Mouse (Mus musculus) lung, embryonic 16.5 days (tissue): ENCODE results near the gene Zpbp2. TPM values are rescaled to one million over a fixed set of nuclear protein-coding genes. Genes with fewer than 3 reads are reported as not detected.

Source experiments
- ATAC-seq: fragments of 200-750 bp; cut with Nextera tagmentation; 2 replicates; pipeline ENCODE4 v1.8.0; 2017; ENCODE audit warnings: low read depth, mild to moderate bottlenecking, moderate library complexity
- H3K27ac ChIP-seq: fragments of 300-500 bp; sonication (generic); 2 replicates; pipeline ENCODE4 v1.5.1; 2014; ENCODE audit warnings: mild to moderate bottlenecking, control low read depth, low read length
- H3K27me3 ChIP-seq: fragments of 300-500 bp; sonication (generic); 2 replicates; pipeline ENCODE4 v1.6.1; 2014; ENCODE audit warnings: low read depth, low read length, mixed read lengths; ENCODE audit not compliant: control insufficient read depth, insufficient read depth
- H3K36me3 ChIP-seq: fragments of 300-500 bp; sonication (generic); 2 replicates; pipeline ENCODE4 v1.6.1; 2014; ENCODE audit warnings: low read length; ENCODE audit not compliant: control insufficient read depth, insufficient read depth
- H3K4me1 ChIP-seq: fragments of 300-500 bp; sonication (generic); replicated peaks from 2 replicates; pipeline ENCODE4 v1.6.1; 2014; ENCODE audit warnings: low read length, mixed read lengths; ENCODE audit not compliant: control insufficient read depth, insufficient read depth
- H3K4me2 ChIP-seq: fragments of 300-500 bp; sonication (generic); 2 replicates; pipeline ENCODE4 v1.6.1; 2014; ENCODE audit warnings: low read depth, low read length, control low read depth
- H3K4me3 ChIP-seq: fragments of 300-500 bp; sonication (generic); 2 replicates; pipeline ENCODE4 v1.5.1; 2014; ENCODE audit warnings: mild to moderate bottlenecking, low read length, control low read depth
- H3K9ac ChIP-seq: fragments of 300-500 bp; sonication (generic); 2 replicates; pipeline ENCODE4 v1.6.1; 2014; ENCODE audit warnings: low read length, control low read depth
- H3K9me3 ChIP-seq: fragments of 300-500 bp; sonication (generic); 2 replicates; pipeline ENCODE4 v1.6.1; 2016; ENCODE audit warnings: low read length; ENCODE audit not compliant: control insufficient read depth
- WGBS: fragments of 180-500 bp; shearing (Covaris S2); extraction: QIAGEN DNeasy Blood & Tissue Kit; methylation state at CpG from one replicate; pipeline ENCODE4 v1.1.7; 2014; 5-methylcytosine and 5-hydroxymethylcytosine counted together
- polyA plus RNA-seq: library from polyadenylated mRNA; unstranded; fragments of >200 nt; fragmentation: Nextera tagmentation; extraction: Ambion mirVana; gene quantifications from 2 replicates; pipeline ENCODE4 v1.2.1, GENCODE M21; 2015

The Zpbp2 gene
- polyA plus RNA-seq, 1 experiment from 2014 or later: not detected

- WGBS: 60% methylated on average over 4 of the region's 4 CpGs
- Histone ChIP-seq H3K4me1 (peaks cover 6% of the 10 kb centered on the region), H3K36me3 (no peaks in the 10 kb centered on the region), H3K9me3 (no peaks in the 10 kb centered on the region; the same call in 1 of the 2 replicates), H3K9ac (no peak overlapping the region), H3K27ac (no peak overlapping the region), H3K4me2 (no peak overlapping the region), H3K27me3 (peaks cover 47% of the 10 kb centered on the region), H3K4me3 (no peak overlapping the region)
- no peak for ATAC-seq
Measured at GRCm38 (mm10) chr11:98549363-98549762, 1.5 kb upstream of the Zpbp2 start.

DNA sequence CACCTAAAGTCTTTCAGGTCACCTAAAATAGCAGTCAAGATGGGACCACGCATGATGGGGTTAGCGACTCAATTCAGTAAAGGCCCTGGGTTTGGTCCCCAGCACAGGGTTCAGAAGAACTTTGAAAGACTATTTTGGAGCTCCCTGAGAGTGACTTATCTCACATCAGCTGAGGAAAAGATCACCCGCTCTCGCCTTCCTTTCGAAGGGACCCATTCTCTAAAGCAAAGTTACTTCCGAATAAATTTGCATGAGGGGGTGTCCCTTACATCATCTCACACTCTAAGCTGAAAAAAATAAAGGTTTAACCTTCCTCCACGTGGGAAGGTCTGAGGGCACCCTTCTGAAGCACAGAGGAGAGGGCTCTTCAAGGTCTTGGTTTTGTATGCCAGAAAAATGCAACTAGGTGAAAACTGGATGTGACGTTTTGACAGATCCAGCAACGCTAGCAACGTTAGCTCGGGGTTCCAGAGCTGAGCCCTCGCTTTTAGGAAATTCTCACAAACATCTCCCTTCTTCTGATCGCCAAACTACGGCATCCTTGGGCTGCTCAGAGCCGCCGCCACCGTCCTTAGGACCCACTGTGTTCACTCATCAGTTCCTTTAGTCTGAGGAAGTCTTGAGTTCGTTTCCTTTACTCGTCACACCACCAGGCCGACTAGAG is 454 bp upstream of the Zpbp2 start:
- Histone ChIP-seq H3K4me2 (peak overlapping the region; percentile 80), H3K27ac (no peak overlapping the region), H3K36me3 (no peaks in the 10 kb centered on the region), H3K4me1 (peaks cover 6% of the 10 kb centered on the region), H3K27me3 (peaks cover 42% of the 10 kb centered on the region), H3K9me3 (no peaks in the 10 kb centered on the region; the same call in 1 of the 2 replicates), H3K4me3 (peak overlapping the region; percentile 66), H3K9ac (peak overlapping the region; percentile 66; the same call in 1 of the 2 replicates)
- WGBS: 20% methylated on average over 20 of the region's 20 CpGs
- 0 out of 2 replicates have a peak, but pooled peaks have one; percentile 1 for ATAC-seq

- Histone ChIP-seq H3K4me3 (no peak overlapping the region), H3K36me3 (no peaks in the 10 kb centered on the region), H3K9me3 (no peaks in the 10 kb centered on the region), H3K4me1 (peaks cover 3% of the 10 kb centered on the region), H3K9ac (no peak overlapping the region), H3K4me2 (no peak overlapping the region), H3K27me3 (peaks cover 14% of the 10 kb centered on the region), H3K27ac (no peak overlapping the region)
- ATAC-seq: no peak
- WGBS: 85% methylated on average over 4 of the region's 4 CpGs
Measured at GRCm38 (mm10) chr11:98553966-98554365, 3.1 kb downstream of the Zpbp2 start.

DNA sequence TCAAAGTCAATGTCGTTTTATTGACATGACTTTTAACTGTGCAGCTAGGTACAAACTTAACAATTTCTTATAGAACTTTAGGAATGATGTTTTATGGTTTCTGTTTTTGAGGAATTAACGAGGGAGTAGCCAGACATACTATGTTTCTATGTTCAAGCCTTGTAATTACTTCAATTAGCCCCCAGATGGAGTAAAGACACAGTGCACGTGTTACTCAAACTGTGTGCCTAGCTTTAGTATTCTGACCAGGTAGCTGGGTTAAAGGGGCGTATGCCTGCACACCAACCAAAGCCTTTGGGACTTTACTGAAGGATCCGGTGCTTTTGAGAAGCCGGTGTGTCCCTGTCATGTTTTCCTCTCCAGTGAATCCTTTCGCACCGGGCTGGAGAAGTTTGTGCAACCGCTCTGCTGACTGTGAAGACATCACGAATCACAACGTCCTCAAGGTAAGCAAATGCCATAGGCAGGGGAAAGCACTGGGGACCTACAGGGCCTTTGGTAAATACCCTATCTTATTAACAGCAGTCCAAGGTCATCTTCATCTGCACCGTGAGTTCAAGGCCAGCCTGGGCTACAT is 4.3 kb downstream of the Zpbp2 start:
- WGBS: 64% methylated on average over 12 of the region's 12 CpGs
- no peak overlapping the region for H3K4me3 ChIP-seq
- H3K4me2 ChIP-seq: no peak overlapping the region
- no peaks in the 10 kb centered on the region for H3K36me3 ChIP-seq
- H3K9ac ChIP-seq: no peak overlapping the region
- no peak overlapping the region for H3K27ac ChIP-seq
- H3K9me3 ChIP-seq: no peaks in the 10 kb centered on the region
- H3K4me1 ChIP-seq: peaks cover 3% of the 10 kb centered on the region
- no peak for ATAC-seq
- H3K27me3 ChIP-seq: peaks cover 3% of the 10 kb centered on the region

DNA sequence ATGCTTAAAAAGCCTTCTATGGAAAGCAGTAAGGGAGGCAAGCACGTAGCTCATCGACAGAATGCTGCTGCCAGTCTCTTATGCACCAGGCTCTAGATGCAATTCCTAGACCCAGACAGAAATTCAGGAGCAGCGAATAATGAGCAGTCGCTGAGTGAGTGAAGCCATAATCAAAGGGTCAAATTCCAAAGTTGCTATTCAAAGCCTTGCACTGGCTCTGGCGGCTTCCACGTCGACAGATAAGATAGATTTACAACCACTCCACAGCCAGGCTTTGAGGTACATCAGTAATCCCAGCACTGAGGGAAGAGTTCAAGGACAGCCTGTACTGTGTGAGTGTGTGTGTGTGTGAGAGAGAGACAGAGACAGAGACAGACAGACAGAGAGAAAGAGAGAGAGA is 10.0 kb downstream of the Zpbp2 start:
- no peaks in the 10 kb centered on the region; the same call in 1 of the 2 replicates for H3K4me1 ChIP-seq
- no peak overlapping the region for H3K4me3 ChIP-seq
- no peak overlapping the region for H3K9ac ChIP-seq
- no peak overlapping the region for H3K27ac ChIP-seq
- WGBS: 19% methylated on average over 7 of the region's 7 CpGs
- H3K9me3 ChIP-seq: no peaks in the 10 kb centered on the region
- ATAC-seq: no peak
- H3K27me3 ChIP-seq: 0 out of 2 replicates have a peak, but pooled peaks cover 2% of the 10 kb centered on the region
- H3K36me3 ChIP-seq: no peaks in the 10 kb centered on the region
- H3K4me2 ChIP-seq: no peak overlapping the region

DNA sequence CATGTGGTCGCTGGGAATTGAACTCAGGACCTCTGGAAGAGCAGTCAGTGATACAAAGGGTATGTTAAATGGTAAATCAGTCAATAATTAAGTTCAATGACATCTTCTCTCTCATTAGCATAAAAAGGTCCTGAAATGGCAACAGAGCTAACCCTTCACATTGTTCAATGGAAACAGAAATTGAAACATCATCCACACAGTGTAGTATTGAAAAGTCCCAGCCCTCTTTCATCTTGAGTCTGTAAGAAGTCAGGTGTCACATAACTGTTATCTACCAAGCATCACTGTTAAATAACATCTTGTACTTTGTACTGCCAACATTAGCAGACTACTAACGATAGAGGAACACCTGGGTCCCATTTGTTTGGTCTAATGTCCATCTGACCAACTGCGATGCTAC is 12.1 kb downstream of the Zpbp2 start:
- ATAC-seq: no peak
- no peaks in the 10 kb centered on the region; the same call in 1 of the 2 replicates for H3K4me1 ChIP-seq
- H3K4me2 ChIP-seq: no peak overlapping the region
- no peak overlapping the region for H3K27ac ChIP-seq
- H3K27me3 ChIP-seq: no peaks in the 10 kb centered on the region
- no peak overlapping the region for H3K9ac ChIP-seq
- no peak overlapping the region for H3K4me3 ChIP-seq
- 65% methylated on average over 3 of the region's 3 CpGs for WGBS
- H3K36me3 ChIP-seq: no peaks in the 10 kb centered on the region
- H3K9me3 ChIP-seq: no peaks in the 10 kb centered on the region

GRCm38 (mm10) chr11:98563921-98564414 is 13.1 kb downstream of the Zpbp2 start:
- Histone ChIP-seq H3K9ac (no peak overlapping the region), H3K4me3 (no peak overlapping the region), H3K27ac (no peak overlapping the region), H3K4me2 (no peak overlapping the region), H3K9me3 (no peaks in the 10 kb centered on the region), H3K4me1 (no peaks in the 10 kb centered on the region; the same call in 1 of the 2 replicates), H3K36me3 (no peaks in the 10 kb centered on the region), H3K27me3 (no peaks in the 10 kb centered on the region)
- ATAC-seq: no peak
- WGBS: 48% methylated on average over 13 of the region's 13 CpGs

GRCm38 (mm10) chr11:98568326-98568725 is 17.4 kb downstream of the Zpbp2 start:
- Histone ChIP-seq H3K4me3 (no peak overlapping the region), H3K9ac (no peak overlapping the region), H3K4me1 (no peaks in the 10 kb centered on the region; the same call in 1 of the 2 replicates), H3K4me2 (no peak overlapping the region), H3K27me3 (no peaks in the 10 kb centered on the region), H3K9me3 (no peaks in the 10 kb centered on the region), H3K36me3 (no peaks in the 10 kb centered on the region), H3K27ac (no peak overlapping the region)
- 80% methylated on average over 8 of the region's 8 CpGs for WGBS
- ATAC-seq: no peak

DNA sequence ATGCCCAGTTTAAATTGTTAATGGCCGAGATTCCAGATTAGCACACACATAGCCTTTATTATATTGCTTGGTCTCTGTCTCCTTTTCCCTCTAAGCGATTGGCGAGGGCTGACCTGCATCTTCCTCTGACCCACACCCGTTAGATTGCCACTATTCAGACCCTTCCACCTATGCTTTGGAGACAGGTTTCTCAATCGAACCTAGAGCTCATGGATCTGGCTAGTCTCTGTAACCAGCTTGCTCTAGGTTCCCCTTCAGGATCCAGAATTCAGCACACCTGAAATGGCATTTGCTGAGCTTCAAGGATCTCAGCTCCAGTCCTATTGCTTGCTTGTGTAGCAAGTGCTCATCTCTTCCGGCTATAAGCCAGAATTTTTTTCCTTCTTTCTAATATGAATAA is 18.6 kb downstream of the Zpbp2 start:
- Histone ChIP-seq H3K4me2 (no peak overlapping the region), H3K4me1 (no peaks in the 10 kb centered on the region), H3K9ac (no peak overlapping the region), H3K9me3 (no peaks in the 10 kb centered on the region), H3K27ac (no peak overlapping the region), H3K36me3 (no peaks in the 10 kb centered on the region), H3K27me3 (no peaks in the 10 kb centered on the region), H3K4me3 (no peak overlapping the region)
- WGBS: 73% methylated on average over 6 of the region's 6 CpGs
- ATAC-seq: no peak
